In genomic region chr12:40255310-40255709, GRCm38 (mm10) we compare ENCODE assay signal across 10 mouse cellular contexts. TPM values are rescaled to one million over a fixed set of nuclear protein-coding genes. Genes with fewer than 3 reads are reported as not detected.
DNase-seq lines count a peak whose midpoint lies in the region; TF ChIP-seq lines count a peak whose summit lies in the region.
"Not testable (repeated sequence)": the region's sequence is repeated elsewhere in the genome, so short reads cannot be mapped to it uniquely, and the experiment has no call there.
"Had no signal": no experiment of that assay in that cellular context is flagged by ENCODE, and none has a peak within 500 bp of the region (broad histone marks: within the 10 kb centered on the region; RNA-seq: fewer than 3 reads in every experiment).

No protein-coding gene starts in this region.

- not testable (repeated sequence) for H3K36me3 ChIP-seq in CH12.LX (replicated peaks in 1 of 2; ENCODE audit: control insufficient read depth in 1 of 2, insufficient read depth in 1 of 2, low read length in 1 of 2); MEL (ENCODE audit: control insufficient read depth in 1 of 2, insufficient read depth in 2 of 2, low read length in 2 of 2)

- peaks cover 5 to 12% of the 10 kb centered on the region in 2 experiments for H3K4me1 ChIP-seq in CH12.LX (ENCODE audit: control insufficient read depth in 1 of 2, insufficient read depth in 2 of 2)
- not testable (repeated sequence) for H3K4me1 ChIP-seq in MEL (ENCODE audit: control insufficient read depth in 1 of 2, insufficient read depth in 2 of 2, low read length in 2 of 2)

- not testable (repeated sequence) for H3K79me2 ChIP-seq in CH12.LX (replicated peaks; ENCODE audit: control insufficient read depth, extremely low read depth, insufficient read depth, poor library complexity, severe bottlenecking); MEL (ENCODE audit: control insufficient read depth, insufficient read depth, low read length, poor library complexity)

- not testable (repeated sequence) for H3K9me3 ChIP-seq in CH12.LX (replicated peaks; ENCODE audit: low read length); MEL (replicated peaks; ENCODE audit: insufficient read depth, low read length)

- not testable (repeated sequence) for H3K4me3 ChIP-seq in CH12.LX (replicated peaks in 1 of 3; ENCODE audit: low read depth in 2 of 3, low read length in 2 of 3, poor library complexity in 1 of 3); MEL (ENCODE audit: control insufficient read depth in 1 of 2, insufficient read depth in 1 of 2, low read depth in 2 of 2, low read length in 2 of 2)

- dilution Hi-C loops in CH12.LX (cut with MboI; ENCODE audit: extremely low pct_ligation_motif_present, extremely low pct_unique_long_range_greater_than_20kb, low sequenced_read_pairs), result not testable (repeated sequence)

- in situ Hi-C loops in CH12.LX (cut with MboI; ENCODE audit: low pct_ligation_motif_present, low pct_unique_long_range_greater_than_20kb, low sequenced_read_pairs), result loop anchor here (25.0 kb wide), 2 partner anchors 432 to 557 kb away; no protein-coding TSS in a partner anchor

- H3K27ac ChIP-seq in CH12.LX (ENCODE audit: insufficient read depth, low read depth); MEL (ENCODE audit: control insufficient read depth, low read depth, low read length): not testable (repeated sequence)

- TF ChIP-seq EP300 in CH12.LX (IDR thresholded peaks at IDR 0.05; ENCODE audit: low read length); MEL (IDR thresholded peaks at IDR 0.05; ENCODE audit: low read depth in 1 of 2, low read length in 2 of 2): not testable (repeated sequence)

- H3K9ac ChIP-seq in CH12.LX (ENCODE audit: insufficient read depth, low read depth); MEL (ENCODE audit: control insufficient read depth, low read depth, low read length, poor library complexity, severe bottlenecking): not testable (repeated sequence)

- TF ChIP-seq RAD21 in CH12.LX (IDR thresholded peaks at IDR 0.05; ENCODE audit: low read depth, low read length); MEL (IDR thresholded peaks at IDR 0.05; ENCODE audit: low read depth, low read length): not testable (repeated sequence)

- TF ChIP-seq CTCF in CH12.LX (conservative IDR thresholded peaks at IDR 0.05 in 1 of 2, IDR thresholded peaks at IDR 0.05 in 1 of 2; ENCODE audit: low read depth in 2 of 2, low read length in 2 of 2); MEL (IDR thresholded peaks at IDR 0.05 in 2 of 3, conservative IDR thresholded peaks at IDR 0.05 in 1 of 3; ENCODE audit: control insufficient read depth in 1 of 3, insufficient read depth in 1 of 3, low read depth in 2 of 3, low read length in 3 of 3, poor library complexity in 1 of 3, severe bottlenecking in 1 of 3): not testable (repeated sequence)

- not testable (repeated sequence) for DNase-seq in CH12.LX (ENCODE audit: extremely low read depth); MEL (ENCODE audit: low read depth, low spot score)
- DNase-seq in heart, adult 11 months, result peak; percentile 6

- not testable (repeated sequence) for H3K4me2 ChIP-seq in CH12.LX (ENCODE audit: insufficient read depth, low read depth, poor library complexity, severe bottlenecking)

- not testable (repeated sequence) for H3K27me3 ChIP-seq in CH12.LX (replicated peaks); MEL (ENCODE audit: control insufficient read depth in 1 of 2, insufficient read depth in 2 of 2, low read length in 2 of 2)

- TF ChIP-seq POLR2A in CH12.LX (IDR thresholded peaks at IDR 0.05; ENCODE audit: low read depth, low read length); MEL (IDR thresholded peaks at IDR 0.05; ENCODE audit: control insufficient read depth in 1 of 2, insufficient read depth in 1 of 2, low read depth in 1 of 2, low read length in 2 of 2, poor library complexity in 1 of 2): not testable (repeated sequence)

TF ChIP-seq in CH12.LX, 34 proteins besides CTCF, POLR2A, EP300 and RAD21:
- TF ChIP-seq TBP (conservative IDR thresholded peaks at IDR 0.05; ENCODE audit: low read depth, low read length), result peak; percentile 76

TF ChIP-seq in MEL, 35 proteins besides CTCF, POLR2A, EP300 and RAD21:
- TF ChIP-seq TBP (IDR thresholded peaks at IDR 0.05; ENCODE audit: low read depth, low read length), result peak; percentile 86
TF ChIP-seq in MEL: peak in this region for 1; not testable (repeated sequence) for 34.

RNA-seq across cellular contexts. Expression of gene Ifrd1, which starts 7.0 kb away (rescaled TPM):
- 98.2 and 105 TPM in 2 replicates for total RNA-seq in CH12.LX (2012; rRNA removed)
- 427 and 506 TPM in 2 replicates for total RNA-seq in CH12.LX (2014; rRNA removed)
- polyA plus RNA-seq in CH12.LX (2012; ENCODE audit: insufficient read length, low read depth), result 258 and 269 TPM in 2 replicates
- 158 and 167 TPM in 2 replicates for total RNA-seq in MEL (2012; rRNA removed)
- polyA plus RNA-seq in MEL (2012; ENCODE audit: insufficient read depth in 1 of 2, insufficient read length in 2 of 2, low read depth in 1 of 2, low replicate concordance in 2 of 2, missing spikeins in 1 of 2), result 100 to 1,000 TPM in 1 of 2 experiments, not detected in 1; 161 TPM

RNA-seq across cellular contexts. Expression of gene Lsmem1, which starts 56.0 kb away (rescaled TPM):
- not detected in 2 replicates for total RNA-seq in CH12.LX (2012; rRNA removed)
- not detected in 2 replicates for total RNA-seq in CH12.LX (2014; rRNA removed)
- polyA plus RNA-seq in CH12.LX (2012; ENCODE audit: insufficient read length, low read depth), result not detected in 2 replicates
- not detected in 2 replicates for total RNA-seq in MEL (2012; rRNA removed)
- under 1 TPM in 1 of 2 experiments, not detected in 1; 0.14 TPM for polyA plus RNA-seq in MEL (2012; ENCODE audit: insufficient read depth in 1 of 2, insufficient read length in 2 of 2, low read depth in 1 of 2, low replicate concordance in 2 of 2, missing spikeins in 1 of 2)
- total RNA-seq: adrenal gland, postnatal 14 days; adrenal gland, postnatal 25 days; adrenal gland, postnatal 36 days had no signal
- polyA plus RNA-seq: adrenal gland, adult 2 months; CD4-positive, CD25-positive, alpha-beta regulatory T cell, adult 4 months; G1E; Patski had no signal
